Mouse (Mus musculus) brown adipose tissue, adult 24 weeks (tissue): ENCODE data around the gene Gemin5. TPM values are rescaled to one million over a fixed set of nuclear protein-coding genes. Genes with fewer than 3 reads are reported as not detected.
"Not testable (repeated sequence)": the region's sequence is repeated elsewhere in the genome, so short reads cannot be mapped to it uniquely, and the experiment has no call there.

ENCODE experiments used
- H3K27ac ChIP-seq: fragments of 200-500 bp; replicated peaks from 2 replicates; pipeline ENCODE4 v1.5.1; 2012; ENCODE audit warnings: low read depth, mild to moderate bottlenecking, low read length
- H3K4me1 ChIP-seq: fragments of 200-500 bp; 2 replicates; pipeline ENCODE4 v1.6.1; 2012; ENCODE audit warnings: low read length, mixed read lengths; ENCODE audit not compliant: control insufficient read depth, insufficient read depth, insufficient read length
- H3K4me3 ChIP-seq: fragments of 200-500 bp; 2 replicates; pipeline ENCODE4 v1.5.1; 2012; ENCODE audit warnings: low read depth, mild to moderate bottlenecking, low read length, moderate library complexity; ENCODE audit not compliant: insufficient read depth
- polyA plus RNA-seq: library from polyadenylated mRNA; stranded (reverse); fragments of >200 nt; gene quantifications from 2 replicates; pipeline ENCODE4 v1.2.4, GENCODE M21; 2012; ENCODE audit not compliant: missing spikeins, insufficient read depth, insufficient read length

Gemin5 gene
- polyA plus RNA-seq, 1 experiment = 3.3 TPM

DNA sequence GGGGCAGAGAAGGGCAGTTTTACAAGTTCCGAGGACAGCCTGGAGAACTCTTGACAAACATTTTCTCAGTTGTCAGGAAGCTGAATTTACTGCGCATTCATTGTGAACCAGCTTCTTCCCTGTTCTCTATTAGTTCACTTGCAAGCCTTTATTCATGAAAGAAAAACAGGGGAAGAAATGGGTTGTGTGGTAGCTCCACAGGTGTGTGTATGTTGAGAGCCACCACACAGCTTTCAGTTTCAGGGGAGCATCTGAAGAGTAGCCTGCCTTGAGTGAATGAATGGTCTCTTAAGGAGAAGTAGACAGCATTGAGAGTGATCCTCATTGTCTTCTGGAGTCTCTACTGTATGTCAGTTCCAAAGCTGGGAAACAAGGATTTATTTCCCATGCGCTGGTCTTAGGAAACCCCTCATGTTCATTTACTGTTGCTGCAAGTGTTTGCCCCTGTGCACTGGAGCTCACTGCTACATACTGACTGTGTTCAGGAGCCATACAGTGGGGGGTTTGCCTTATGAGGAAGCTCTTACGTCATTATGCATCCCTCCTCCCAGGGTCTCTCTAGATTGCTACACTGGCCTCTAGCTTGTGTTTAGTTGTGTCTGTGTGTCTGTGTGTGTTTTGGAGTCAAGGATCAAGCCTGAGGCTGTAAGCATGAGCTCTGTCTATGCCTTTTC is 60.5 kb downstream of the Gemin5 start:
- Histone ChIP-seq H3K27ac (no peak overlapping the region), H3K4me3 (no peak overlapping the region)

DNA sequence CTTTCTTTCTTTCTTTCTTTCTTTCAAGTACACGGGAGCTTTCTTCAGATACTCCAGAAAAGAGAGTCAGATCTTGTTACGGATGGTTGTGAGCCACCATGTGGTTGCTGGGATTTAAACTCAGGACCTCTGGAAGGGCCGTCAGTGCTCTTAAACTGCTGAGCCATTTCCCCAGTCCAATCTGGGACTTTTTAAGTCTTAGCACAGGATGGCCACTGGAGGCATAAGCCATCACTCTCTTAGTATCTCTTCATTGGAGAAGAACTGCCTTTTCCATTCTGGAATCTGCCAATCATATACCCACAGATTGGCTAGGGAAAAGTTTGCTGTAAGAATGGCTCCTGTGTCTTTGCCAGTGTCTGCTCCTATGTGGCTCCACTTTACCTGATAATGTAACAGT is 61.3 kb downstream of the Gemin5 start:
- peaks cover 15% of the 10 kb centered on the region for H3K4me1 ChIP-seq
- H3K4me3 ChIP-seq = no peak overlapping the region
- no peak overlapping the region for H3K27ac ChIP-seq

More for the DNA sequence above, 60.5 kb downstream of the Gemin5 start:
- H3K4me1 ChIP-seq = peaks cover 14% of the 10 kb centered on the region

- H3K4me3 ChIP-seq = peak overlapping the region; percentile 86
- H3K27ac ChIP-seq = peak overlapping the region; percentile 73
- peaks cover 15% of the 10 kb centered on the region for H3K4me1 ChIP-seq
Measured at GRCm38 (mm10) chr11:58104351-58104791, 64.0 kb downstream of the Gemin5 start.

- peaks cover 15% of the 10 kb centered on the region for H3K4me1 ChIP-seq
- peak within 1 kb of the TSS; percentile 86 for H3K4me3 ChIP-seq
- peak within 1 kb of the TSS; percentile 86 for H3K27ac ChIP-seq
Measured at GRCm38 (mm10) chr11:58103697-58104306, 64.5 kb downstream of the Gemin5 start, which contains the start of gene Cnot8. TSS of gene Cnot8 (plus strand) at chr11:58104153.

DNA sequence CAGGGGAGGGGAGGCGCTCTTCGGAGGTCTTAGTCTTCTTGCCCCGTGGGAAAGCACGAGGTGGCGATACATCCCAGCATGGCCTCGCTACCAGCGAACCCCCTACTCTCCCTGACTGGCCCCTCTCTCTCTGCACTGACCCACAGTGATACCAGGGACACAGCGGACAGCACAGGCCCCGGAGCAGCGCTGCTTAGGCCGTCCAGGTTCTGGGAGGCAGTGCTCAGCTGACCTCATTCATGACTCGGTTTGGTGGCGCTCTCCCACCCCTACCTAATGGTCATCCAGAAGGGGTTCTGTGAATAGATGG is 65.0 kb downstream of the Gemin5 start:
- H3K27ac ChIP-seq = peak overlapping the region; percentile 86
- H3K4me3 ChIP-seq = peak overlapping the region; percentile 52
- H3K4me1 ChIP-seq = peaks cover 15% of the 10 kb centered on the region

- Histone ChIP-seq H3K27ac (peak overlapping the region; percentile 86), H3K4me3 (no peak overlapping the region)
Measured at GRCm38 (mm10) chr11:58102581-58103343, 65.6 kb downstream of the Gemin5 start.

GRCm38 (mm10) chr11:58102146-58102545 is 66.2 kb downstream of the Gemin5 start:
- no peak overlapping the region for H3K4me3 ChIP-seq
- H3K4me1 ChIP-seq = peaks cover 11% of the 10 kb centered on the region
- H3K27ac ChIP-seq = peak overlapping the region; percentile 69

More at GRCm38 (mm10) chr11:58102581-58103343, 65.6 kb downstream of the Gemin5 start:
- H3K4me1 ChIP-seq = peaks cover 11% of the 10 kb centered on the region

DNA sequence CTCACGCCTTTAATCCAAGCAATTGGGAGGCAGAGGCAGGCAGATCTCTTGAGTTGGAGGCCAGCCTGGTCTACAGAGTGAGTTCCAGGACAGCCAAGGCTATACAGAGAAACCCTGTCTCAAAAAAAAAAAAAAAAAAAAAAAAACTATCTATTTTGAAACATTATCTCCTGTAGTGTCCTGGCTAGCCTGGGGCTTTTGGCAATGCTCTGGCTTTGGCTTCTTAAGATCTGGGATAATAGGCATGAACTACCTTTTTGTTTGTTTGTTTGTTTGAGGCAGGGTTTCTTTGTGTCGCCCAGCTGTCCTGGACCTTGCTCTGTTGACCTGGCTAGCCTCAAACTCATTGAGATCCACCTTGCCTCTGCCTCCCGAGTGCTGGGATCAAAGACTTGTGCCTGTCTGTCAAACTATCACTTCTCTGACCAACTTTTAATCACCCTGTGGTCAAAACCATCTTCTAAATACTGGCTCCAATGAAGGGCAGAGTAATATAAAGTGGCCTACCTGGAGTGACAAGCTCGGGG is 67.1 kb downstream of the Gemin5 start:
- Histone ChIP-seq H3K27ac (peak overlapping the region; percentile 20; the same call in 1 of the 2 replicates), H3K4me3 (no peak overlapping the region), H3K4me1 (peaks cover 11% of the 10 kb centered on the region)

- Histone ChIP-seq H3K4me1 (peaks cover 9% of the 10 kb centered on the region), H3K4me3 (no peak overlapping the region), H3K27ac (no peak overlapping the region)
Measured at GRCm38 (mm10) chr11:58100006-58100405, 68.3 kb downstream of the Gemin5 start.

DNA sequence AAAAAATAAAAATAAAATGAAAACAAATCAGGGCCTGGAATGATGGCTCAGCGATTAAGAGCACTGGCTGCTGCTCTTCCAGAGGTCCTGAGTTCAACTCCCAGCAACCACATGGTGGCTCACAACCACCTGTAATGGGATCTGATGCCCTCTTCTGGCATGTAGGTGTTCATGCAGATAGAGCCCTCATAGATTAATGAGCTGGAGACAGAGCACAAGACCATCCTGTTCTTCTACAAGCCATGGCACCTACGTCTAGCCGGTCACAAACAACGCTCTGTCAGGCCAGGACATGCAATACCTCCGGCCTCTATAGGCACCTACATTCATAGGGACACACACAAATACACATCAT is 70.0 kb downstream of the Gemin5 start:
- H3K27ac ChIP-seq, H3K4me3 ChIP-seq, H3K4me1 ChIP-seq: not testable (repeated sequence)

GRCm38 (mm10) chr11:58097621-58098365 is 70.5 kb downstream of the Gemin5 start:
- peaks cover under 1% of the 10 kb centered on the region; the same call in 1 of the 2 replicates for H3K4me1 ChIP-seq
- H3K27ac ChIP-seq = peak overlapping the region; percentile 31; the same call in 1 of the 2 replicates
- H3K4me3 ChIP-seq = peak overlapping the region; percentile 65

DNA sequence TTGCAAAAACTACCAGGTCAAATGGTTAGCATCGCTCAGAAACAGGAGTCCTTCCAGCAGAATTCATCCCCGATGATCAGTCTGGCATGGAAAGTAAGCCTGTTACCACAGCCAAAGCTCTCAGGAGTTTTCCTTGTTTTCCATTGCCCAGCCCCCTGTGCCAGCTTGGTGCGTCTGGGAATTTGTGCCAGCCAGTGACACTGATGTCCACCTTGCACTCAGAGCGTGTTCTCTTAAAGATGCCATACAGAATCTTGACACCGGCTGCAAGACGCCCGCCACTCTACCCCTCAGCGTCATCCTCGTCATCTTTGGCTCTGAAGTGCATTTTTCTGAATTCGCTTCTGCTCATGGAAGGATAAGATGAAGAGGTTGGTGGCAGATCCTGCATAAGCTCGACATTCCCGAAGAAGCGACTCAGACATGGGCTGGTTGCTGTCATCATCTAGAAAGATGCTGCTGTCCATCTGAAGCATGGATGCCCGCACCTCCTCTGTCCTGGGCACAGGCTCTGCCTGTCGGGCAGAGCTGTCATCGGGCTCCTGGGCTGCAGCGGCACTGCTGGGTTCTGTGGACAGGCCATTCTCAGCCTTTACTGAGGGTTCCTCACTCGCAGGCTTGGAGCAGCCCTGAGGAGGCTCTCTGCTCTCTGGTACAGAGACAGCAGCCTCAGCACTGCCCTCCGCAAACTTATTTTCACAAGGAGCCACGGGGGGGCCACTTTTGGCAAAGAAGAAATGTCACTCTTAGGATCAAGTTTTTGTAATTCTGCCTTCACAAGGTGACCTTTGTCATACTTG is 71.3 kb downstream of the Gemin5 start:
- Histone ChIP-seq H3K4me3 (peak overlapping the region; percentile 65), H3K27ac (no peak overlapping the region; the same call in 1 of the 2 replicates)

GRCm38 (mm10) chr11:58096160-58096559 is 72.2 kb downstream of the Gemin5 start:
- Histone ChIP-seq H3K4me3 (no peak overlapping the region), H3K4me1 (no peaks in the 10 kb centered on the region), H3K27ac (no peak overlapping the region)

More for the DNA sequence above, 71.3 kb downstream of the Gemin5 start:
- no peaks in the 10 kb centered on the region for H3K4me1 ChIP-seq

- no peak overlapping the region for H3K27ac ChIP-seq
- H3K4me1 ChIP-seq = no peaks in the 10 kb centered on the region
Measured at GRCm38 (mm10) chr11:58095561-58095960, 72.8 kb downstream of the Gemin5 start.

More at GRCm38 (mm10) chr11:58095561-58095960, 72.8 kb downstream of the Gemin5 start:
- H3K4me3 ChIP-seq = no peak overlapping the region
